Mouse (Mus musculus): ENCODE results near the gene Mogat2. TPM values are rescaled to one million over a fixed set of nuclear protein-coding genes. Genes with fewer than 3 reads are reported as not detected.

Gene Mogat2
- total and polyA plus RNA-seq, 2 experiments from 2014 or later, result 0.40 TPM; not detected in 1

DNA sequence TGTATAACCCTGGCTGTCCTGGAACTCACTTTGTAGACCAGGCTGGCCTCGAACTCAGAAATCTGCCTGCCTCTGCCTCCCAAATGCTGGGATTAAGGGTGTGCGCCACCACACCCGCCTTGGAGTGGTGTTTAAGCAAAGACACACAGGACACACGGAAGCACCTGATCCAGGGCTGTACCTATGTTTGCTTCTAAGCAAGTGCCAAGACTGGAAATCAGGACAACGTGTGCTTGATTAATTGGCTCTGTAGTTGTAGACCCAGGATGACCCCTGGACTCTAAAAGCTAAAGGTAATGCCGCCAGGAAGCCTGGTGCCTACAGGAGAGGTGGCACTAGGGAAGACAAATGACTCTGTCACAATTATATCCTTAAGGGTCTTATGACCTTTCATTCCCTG, 67.9 kb downstream of the Mogat2 start:
- no peaks in the 10 kb centered on the region for H3K9me3 ChIP-seq (replicated peaks; ENCODE audit: control insufficient read depth, low read length)
- ATAC-seq (ENCODE audit: insufficient read depth, low read depth) (no peak), DNase-seq (ENCODE audit: low spot score) (no peak)
- no peak overlapping the region for H3K27ac ChIP-seq (ENCODE audit: low read depth)
- no peak overlapping the region for H3K4me3 ChIP-seq (ENCODE audit: low read depth, low read length)
- TF ChIP-seq CTCF (IDR thresholded peaks at IDR 0.05; ENCODE audit: low read depth) (no peak), EP300 (IDR thresholded peaks at IDR 0.05; ENCODE audit: low read depth) (no peak)
- H3K9ac ChIP-seq (replicated peaks; ENCODE audit: low read depth, low read length), result no peak overlapping the region
- no peak overlapping the region for H3K4me2 ChIP-seq (ENCODE audit: low read depth, low read length)
- peaks cover 4% of the 10 kb centered on the region; the same call in 1 of the 2 replicates for H3K4me1 ChIP-seq (ENCODE audit: control insufficient read depth, insufficient read depth)
- H3K36me3 ChIP-seq (replicated peaks; ENCODE audit: control insufficient read depth, insufficient read depth, low read length), result 0 out of 2 replicates have a peak, but pooled peaks cover 4% of the 10 kb centered on the region
- WGBS, result 93% methylated on average over 6 of the region's 6 CpGs
- no peaks in the 10 kb centered on the region for H3K27me3 ChIP-seq (ENCODE audit: control insufficient read depth, insufficient read depth, low read length)

DNA sequence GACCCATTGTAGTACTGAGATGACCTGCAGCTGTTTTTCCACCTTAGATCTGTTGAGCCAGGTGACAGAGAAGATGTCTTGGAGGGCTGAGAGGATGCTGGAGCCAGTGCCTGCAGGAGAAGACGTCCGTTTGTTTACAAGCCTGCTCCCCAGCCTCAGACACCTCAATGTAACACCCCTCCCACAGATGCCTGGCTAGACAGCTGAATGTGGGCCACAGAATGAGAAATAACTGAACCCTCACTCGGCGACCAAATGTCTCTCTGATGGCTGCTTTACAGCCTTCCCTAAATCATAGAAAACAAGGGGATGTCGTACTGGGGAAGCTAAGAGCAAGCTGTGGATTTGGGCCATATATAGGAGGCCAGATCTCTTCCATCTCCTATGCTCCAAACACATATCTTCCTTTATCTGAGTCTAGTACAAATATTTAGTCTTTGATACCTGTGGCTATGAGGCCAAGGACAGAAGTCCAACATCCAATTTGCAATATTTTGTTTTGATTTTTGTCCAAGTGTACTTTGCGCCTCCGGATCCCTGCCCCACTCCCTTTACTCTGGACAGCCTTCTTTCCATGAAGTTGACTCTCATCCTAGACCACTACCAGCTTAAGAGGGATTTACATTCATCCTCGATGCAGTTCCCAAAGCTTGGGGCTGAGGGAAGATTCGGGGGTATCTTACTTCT, 68.6 kb downstream of the Mogat2 start:
- Histone ChIP-seq H3K27ac (ENCODE audit: low read depth) (no peak overlapping the region), H3K36me3 (replicated peaks; ENCODE audit: control insufficient read depth, insufficient read depth, low read length) (0 out of 2 replicates have a peak, but pooled peaks cover 4% of the 10 kb centered on the region), H3K9ac (replicated peaks; ENCODE audit: low read depth, low read length) (no peak overlapping the region), H3K4me2 (ENCODE audit: low read depth, low read length) (no peak overlapping the region), H3K4me1 (ENCODE audit: control insufficient read depth, insufficient read depth) (peaks cover 4% of the 10 kb centered on the region; the same call in 1 of the 2 replicates), H3K4me3 (ENCODE audit: low read depth, low read length) (no peak overlapping the region), H3K27me3 (ENCODE audit: control insufficient read depth, insufficient read depth, low read length) (no peaks in the 10 kb centered on the region), H3K9me3 (replicated peaks; ENCODE audit: control insufficient read depth, low read length) (no peaks in the 10 kb centered on the region)
- ATAC-seq (ENCODE audit: insufficient read depth, low read depth) (no peak), DNase-seq (ENCODE audit: low spot score) (no peak)
- TF ChIP-seq CTCF (IDR thresholded peaks at IDR 0.05; ENCODE audit: low read depth), result no peak
- no peak for TF ChIP-seq EP300 (IDR thresholded peaks at IDR 0.05; ENCODE audit: low read depth)
- 86% methylated on average over 9 of the region's 9 CpGs for WGBS

Other genes starting within 250 kb of the Mogat2 start
- 37.2 and 38.1 TPM in 2 replicates for gene Uvrag, start 97.5 kb downstream of the Mogat2 start, total RNA-seq (2014; rRNA removed; ENCODE audit: low replicate concordance)
- 11.1 and 11.8 TPM in 2 replicates for gene Uvrag, start 97.5 kb downstream of the Mogat2 start, polyA plus RNA-seq (2015; fragmentation: Nextera tagmentation; extraction: Ambion mirVana)
- 114 and 121 TPM in 2 replicates for gene Dgat2, start 55.9 kb downstream of the Mogat2 start, total RNA-seq (2014; rRNA removed; ENCODE audit: low replicate concordance)
- 112 and 115 TPM in 2 replicates for gene Dgat2, start 55.9 kb downstream of the Mogat2 start, polyA plus RNA-seq (2015; fragmentation: Nextera tagmentation; extraction: Ambion mirVana)
- gene Map6, start 28.8 kb upstream of the Mogat2 start, total RNA-seq (2014; rRNA removed; ENCODE audit: low replicate concordance), result 1.5 and 3.7 TPM in 2 replicates
- 1.8 and 2.5 TPM in 2 replicates for gene Map6, start 28.8 kb upstream of the Mogat2 start, polyA plus RNA-seq (2015; fragmentation: Nextera tagmentation; extraction: Ambion mirVana)
- gene Serpinh1, start 114.6 kb upstream of the Mogat2 start, total RNA-seq (2014; rRNA removed; ENCODE audit: low replicate concordance), result 811 and 864 TPM in 2 replicates
- 522 and 571 TPM in 2 replicates for gene Serpinh1, start 114.6 kb upstream of the Mogat2 start, polyA plus RNA-seq (2015; fragmentation: Nextera tagmentation; extraction: Ambion mirVana)
- 35.9 and 47.8 TPM in 2 replicates for gene Gdpd5, start 142.8 kb upstream of the Mogat2 start, total RNA-seq (2014; rRNA removed; ENCODE audit: low replicate concordance)
- 24.4 and 28.9 TPM in 2 replicates for gene Gdpd5, start 142.8 kb upstream of the Mogat2 start, polyA plus RNA-seq (2015; fragmentation: Nextera tagmentation; extraction: Ambion mirVana)
- 0.73 and 1.6 TPM in 2 replicates for gene Klhl35, start 227.4 kb upstream of the Mogat2 start, total RNA-seq (2014; rRNA removed; ENCODE audit: low replicate concordance)
- gene Klhl35, start 227.4 kb upstream of the Mogat2 start, polyA plus RNA-seq (2015; fragmentation: Nextera tagmentation; extraction: Ambion mirVana), result 0.59 and 0.75 TPM in 2 replicates
- gene Rps3, start 245.1 kb upstream of the Mogat2 start, total RNA-seq (2014; rRNA removed; ENCODE audit: low replicate concordance), result 804 and 987 TPM in 2 replicates
- 439 and 463 TPM in 2 replicates for gene Rps3, start 245.1 kb upstream of the Mogat2 start, polyA plus RNA-seq (2015; fragmentation: Nextera tagmentation; extraction: Ambion mirVana)